ENCODE assay signal across 18 mouse cellular contexts in the genomic region with DNA sequence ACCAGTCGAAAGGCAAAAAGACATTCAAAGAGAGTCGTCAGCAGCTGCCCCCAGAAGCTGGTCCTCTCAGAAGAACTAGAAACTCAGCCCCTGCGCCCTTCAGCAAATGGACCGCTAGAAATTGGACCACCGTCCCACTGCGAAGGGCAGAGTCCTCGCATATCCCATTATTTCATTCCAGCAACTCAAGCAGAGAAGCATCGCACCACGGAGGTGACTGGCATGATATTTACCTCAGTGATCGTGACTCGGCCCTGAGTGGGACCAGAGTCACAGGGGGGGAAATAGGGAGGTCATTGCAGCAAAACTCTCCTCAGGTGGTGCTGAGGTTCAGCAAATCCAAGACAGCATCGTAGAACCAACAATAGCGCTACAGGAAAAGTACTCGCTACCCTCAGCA.
DNase-seq lines count a peak whose midpoint lies in the region; ATAC-seq and TF ChIP-seq lines count a peak whose summit lies in the region.
"Had no signal": no experiment of that assay in that cellular context is flagged by ENCODE, and none has a peak within 500 bp of the region (broad histone marks: within the 10 kb centered on the region; RNA-seq: fewer than 3 reads in every experiment).

No protein-coding gene starts in this region.

- H3K4me1 ChIP-seq in forebrain, embryonic 11.5 days (replicated peaks; ENCODE audit: control insufficient read depth, insufficient read depth, low read length), result no peaks in the 10 kb centered on the region
- no peaks in the 10 kb centered on the region for H3K4me1 ChIP-seq in forebrain, postnatal 0 days (ENCODE audit: insufficient read depth)
- no peaks in the 10 kb centered on the region for H3K4me1 ChIP-seq in hindbrain, postnatal 0 days (ENCODE audit: insufficient read depth, low read length)
- H3K4me1 ChIP-seq in hindbrain, embryonic 11.5 days (replicated peaks; ENCODE audit: control insufficient read depth, insufficient read depth, low read length), result no peaks in the 10 kb centered on the region
- no peaks in the 10 kb centered on the region for H3K4me1 ChIP-seq in midbrain, embryonic 13.5 days (replicated peaks)
- H3K4me1 ChIP-seq in midbrain, postnatal 0 days (ENCODE audit: insufficient read depth, low read length), result no peaks in the 10 kb centered on the region
- H3K4me1 ChIP-seq in limb, embryonic 10.5 days, result peaks cover 23% of the 10 kb centered on the region
- H3K4me1 ChIP-seq: embryonic facial prominence, embryonic 10.5 days; embryonic facial prominence, embryonic 12.5 days; forebrain, embryonic 12.5 days had no signal

- no peaks in the 10 kb centered on the region for H3K9me3 ChIP-seq in forebrain, embryonic 11.5 days (ENCODE audit: control insufficient read depth, low read length)
- H3K9me3 ChIP-seq in forebrain, postnatal 0 days (ENCODE audit: low read length), result no peaks in the 10 kb centered on the region
- H3K9me3 ChIP-seq in hindbrain, postnatal 0 days (ENCODE audit: low read length), result no peaks in the 10 kb centered on the region
- no peaks in the 10 kb centered on the region for H3K9me3 ChIP-seq in hindbrain, embryonic 11.5 days (ENCODE audit: control insufficient read depth, low read length)
- H3K9me3 ChIP-seq in midbrain, embryonic 13.5 days, result no peaks in the 10 kb centered on the region
- no peaks in the 10 kb centered on the region for H3K9me3 ChIP-seq in midbrain, postnatal 0 days (ENCODE audit: low read length)
- H3K9me3 ChIP-seq in limb, embryonic 10.5 days (replicated peaks), result no peaks in the 10 kb centered on the region
- H3K9me3 ChIP-seq: embryonic facial prominence, embryonic 10.5 days; embryonic facial prominence, embryonic 12.5 days; forebrain, embryonic 12.5 days; G1E had no signal

- no peak overlapping the region for H3K4me3 ChIP-seq in forebrain, embryonic 11.5 days (ENCODE audit: low read depth, low read length)
- H3K4me3 ChIP-seq in forebrain, postnatal 0 days (ENCODE audit: low read depth, low read length), result no peak overlapping the region
- H3K4me3 ChIP-seq in hindbrain, postnatal 0 days (ENCODE audit: low read length), result no peak overlapping the region
- H3K4me3 ChIP-seq in hindbrain, embryonic 11.5 days (ENCODE audit: low read depth, low read length), result no peak overlapping the region
- no peak overlapping the region for H3K4me3 ChIP-seq in midbrain, embryonic 13.5 days (replicated peaks)
- H3K4me3 ChIP-seq in midbrain, postnatal 0 days (ENCODE audit: low read depth, low read length), result no peak overlapping the region
- no peak overlapping the region for H3K4me3 ChIP-seq in limb, embryonic 10.5 days
- H3K4me3 ChIP-seq: embryonic facial prominence, embryonic 10.5 days; embryonic facial prominence, embryonic 12.5 days; forebrain, embryonic 12.5 days had no signal

- no peaks in the 10 kb centered on the region for H3K27me3 ChIP-seq in forebrain, embryonic 11.5 days (ENCODE audit: control insufficient read depth, insufficient read depth, low read length)
- no peaks in the 10 kb centered on the region for H3K27me3 ChIP-seq in forebrain, postnatal 0 days (ENCODE audit: insufficient read depth, low read length)
- H3K27me3 ChIP-seq in hindbrain, postnatal 0 days (ENCODE audit: insufficient read depth, low read length), result no peaks in the 10 kb centered on the region
- no peaks in the 10 kb centered on the region for H3K27me3 ChIP-seq in hindbrain, embryonic 11.5 days (ENCODE audit: control insufficient read depth, insufficient read depth, low read length)
- H3K27me3 ChIP-seq in midbrain, embryonic 13.5 days, result no peaks in the 10 kb centered on the region
- H3K27me3 ChIP-seq in midbrain, postnatal 0 days (ENCODE audit: insufficient read depth, low read length), result no peaks in the 10 kb centered on the region
- H3K27me3 ChIP-seq in limb, embryonic 10.5 days (ENCODE audit: low read depth, poor library complexity, severe bottlenecking), result peaks cover 38% of the 10 kb centered on the region; the same call in 1 of the 2 replicates
- H3K27me3 ChIP-seq: CH12.LX; embryonic facial prominence, embryonic 12.5 days; forebrain, embryonic 12.5 days; Patski had no signal

- H3K36me3 ChIP-seq in forebrain, embryonic 11.5 days (ENCODE audit: control insufficient read depth, insufficient read depth, low read length), result no peaks in the 10 kb centered on the region
- no peaks in the 10 kb centered on the region for H3K36me3 ChIP-seq in forebrain, postnatal 0 days (ENCODE audit: insufficient read depth)
- no peaks in the 10 kb centered on the region for H3K36me3 ChIP-seq in hindbrain, postnatal 0 days (ENCODE audit: insufficient read depth, low read length)
- H3K36me3 ChIP-seq in hindbrain, embryonic 11.5 days (ENCODE audit: control insufficient read depth, insufficient read depth, low read length), result no peaks in the 10 kb centered on the region
- no peaks in the 10 kb centered on the region for H3K36me3 ChIP-seq in midbrain, embryonic 13.5 days
- no peaks in the 10 kb centered on the region for H3K36me3 ChIP-seq in midbrain, postnatal 0 days (ENCODE audit: insufficient read depth, low read length)
- no peaks in the 10 kb centered on the region for H3K36me3 ChIP-seq in limb, embryonic 10.5 days
- H3K36me3 ChIP-seq: embryonic facial prominence, embryonic 10.5 days; embryonic facial prominence, embryonic 12.5 days; forebrain, embryonic 12.5 days; G1E had no signal

- WGBS in forebrain, embryonic 11.5 days, result 83% methylated on average over 14 of the region's 14 CpGs
- WGBS in forebrain, postnatal 0 days, result 87% methylated on average over 14 of the region's 14 CpGs
- WGBS in hindbrain, postnatal 0 days, result 63% methylated on average over 14 of the region's 14 CpGs
- 71% methylated on average over 14 of the region's 14 CpGs for WGBS in hindbrain, embryonic 11.5 days
- 83% methylated on average over 14 of the region's 14 CpGs for WGBS in midbrain, embryonic 13.5 days
- 81% methylated on average over 14 of the region's 14 CpGs for WGBS in midbrain, postnatal 0 days
- WGBS in limb, embryonic 10.5 days, result 82% methylated on average over 14 of the region's 14 CpGs

- peak; percentile 13; the same call in 1 of the 2 replicates for ATAC-seq in forebrain, embryonic 11.5 days (replicated peaks; ENCODE audit: low FRiP score)
- ATAC-seq in forebrain, postnatal 0 days, result no peak
- 0 out of 2 replicates have a peak, but pooled peaks have one; percentile 14 for ATAC-seq in hindbrain, postnatal 0 days
- ATAC-seq in hindbrain, embryonic 11.5 days (ENCODE audit: low FRiP score), result no peak
- ATAC-seq in midbrain, embryonic 13.5 days, result 0 out of 2 replicates have a peak, but pooled peaks have one; percentile 34
- ATAC-seq in midbrain, postnatal 0 days (ENCODE audit: low FRiP score), result no peak
- ATAC-seq: activated CD4-positive, CD25-positive, alpha-beta regulatory T cell, adult 4 months; CD4-positive, CD25-positive, alpha-beta regulatory T cell, adult 4 months; Patski had no signal

- DNase-seq in forebrain, embryonic 11.5 days (ENCODE audit: low spot score), result no peak
- no peak for DNase-seq in forebrain, postnatal 0 days
- no peak for DNase-seq in hindbrain, postnatal 0 days (ENCODE audit: low spot score)
- no peak for DNase-seq in hindbrain, embryonic 11.5 days (ENCODE audit: low spot score)
- DNase-seq in midbrain, postnatal 0 days (ENCODE audit: low spot score), result no peak
- no peak for DNase-seq in limb, embryonic 10.5 days (ENCODE audit: low spot score)
- no peak for DNase-seq in right cerebral cortex, adult 2 months (ENCODE audit: low spot score in 2 of 2)
- DNase-seq: adrenal gland, adult 8-10 months; cerebellum, adult 11-12 months had no signal

- no peak for TF ChIP-seq CTCF in forebrain, postnatal 0 days (IDR thresholded peaks at IDR 0.05; ENCODE audit: low read depth)
- no peak for TF ChIP-seq CTCF in hindbrain, postnatal 0 days (IDR thresholded peaks at IDR 0.05; ENCODE audit: low read depth)
- TF ChIP-seq CTCF in midbrain, postnatal 0 days (IDR thresholded peaks at IDR 0.05), result no peak

- H3K4me2 ChIP-seq in forebrain, embryonic 11.5 days (ENCODE audit: low read depth, low read length, severe bottlenecking), result no peak overlapping the region
- H3K4me2 ChIP-seq in forebrain, postnatal 0 days (ENCODE audit: low read depth), result no peak overlapping the region
- H3K4me2 ChIP-seq in hindbrain, postnatal 0 days (ENCODE audit: low read depth, low read length), result no peak overlapping the region
- no peak overlapping the region for H3K4me2 ChIP-seq in hindbrain, embryonic 11.5 days (replicated peaks; ENCODE audit: low read depth, low read length)
- H3K4me2 ChIP-seq in midbrain, embryonic 13.5 days (replicated peaks), result no peak overlapping the region
- no peak overlapping the region for H3K4me2 ChIP-seq in midbrain, postnatal 0 days (ENCODE audit: low read depth, low read length, poor library complexity, severe bottlenecking)
- H3K4me2 ChIP-seq: embryonic facial prominence, embryonic 12.5 days; forebrain, embryonic 12.5 days had no signal

- no peak overlapping the region for H3K9ac ChIP-seq in forebrain, embryonic 11.5 days (ENCODE audit: low read length)
- no peak overlapping the region for H3K9ac ChIP-seq in forebrain, postnatal 0 days
- no peak overlapping the region for H3K9ac ChIP-seq in hindbrain, postnatal 0 days (replicated peaks; ENCODE audit: low read length)
- no peak overlapping the region for H3K9ac ChIP-seq in hindbrain, embryonic 11.5 days (ENCODE audit: low read depth, low read length)
- no peak overlapping the region for H3K9ac ChIP-seq in midbrain, embryonic 13.5 days (replicated peaks)
- no peak overlapping the region for H3K9ac ChIP-seq in midbrain, postnatal 0 days (replicated peaks; ENCODE audit: low read length, poor library complexity, severe bottlenecking)
- H3K9ac ChIP-seq: embryonic facial prominence, embryonic 12.5 days; forebrain, embryonic 12.5 days had no signal

- no peak overlapping the region for H3K27ac ChIP-seq in forebrain, embryonic 11.5 days (ENCODE audit: low read depth, low read length)
- no peak overlapping the region for H3K27ac ChIP-seq in forebrain, postnatal 0 days (ENCODE audit: low read depth, low read length)
- no peak overlapping the region for H3K27ac ChIP-seq in hindbrain, postnatal 0 days
- H3K27ac ChIP-seq in hindbrain, embryonic 11.5 days (ENCODE audit: low read depth, low read length), result no peak overlapping the region
- H3K27ac ChIP-seq in midbrain, embryonic 13.5 days, result no peak overlapping the region
- H3K27ac ChIP-seq in midbrain, postnatal 0 days (ENCODE audit: low read depth, low read length), result no peak overlapping the region
- H3K27ac ChIP-seq in limb, embryonic 10.5 days, result peak overlapping the region; percentile 26; the same call in 1 of the 2 replicates
- H3K27ac ChIP-seq: embryonic facial prominence, embryonic 10.5 days; embryonic facial prominence, embryonic 12.5 days; forebrain, embryonic 12.5 days had no signal

Comparison
In these comparisons a context has a peak if more than half of its experiments do, and no peak if none do; other contexts are left out.
1. ATAC-seq: peak in forebrain, embryonic 11.5 days (single experiment), hindbrain, postnatal 0 days (single experiment) and midbrain, embryonic 13.5 days (single experiment); none in forebrain, postnatal 0 days (single experiment), hindbrain, embryonic 11.5 days (single experiment) and midbrain, postnatal 0 days (single experiment).